Mouse (Mus musculus) ovary, postnatal 10 days (tissue): ENCODE measurements at regions not wholly inside any gene's neighbourhood (a gene's known extent, or its start where the extent isn't known, plus 50 kb on each side); places are given as distances from the start of the nearest gene placed in this dataset.

ENCODE experiments used
- DNase-seq: peaks from one replicate; pipeline ENCODE4 v3.0.0; 2022; ENCODE audit warnings: low spot score

DNA sequence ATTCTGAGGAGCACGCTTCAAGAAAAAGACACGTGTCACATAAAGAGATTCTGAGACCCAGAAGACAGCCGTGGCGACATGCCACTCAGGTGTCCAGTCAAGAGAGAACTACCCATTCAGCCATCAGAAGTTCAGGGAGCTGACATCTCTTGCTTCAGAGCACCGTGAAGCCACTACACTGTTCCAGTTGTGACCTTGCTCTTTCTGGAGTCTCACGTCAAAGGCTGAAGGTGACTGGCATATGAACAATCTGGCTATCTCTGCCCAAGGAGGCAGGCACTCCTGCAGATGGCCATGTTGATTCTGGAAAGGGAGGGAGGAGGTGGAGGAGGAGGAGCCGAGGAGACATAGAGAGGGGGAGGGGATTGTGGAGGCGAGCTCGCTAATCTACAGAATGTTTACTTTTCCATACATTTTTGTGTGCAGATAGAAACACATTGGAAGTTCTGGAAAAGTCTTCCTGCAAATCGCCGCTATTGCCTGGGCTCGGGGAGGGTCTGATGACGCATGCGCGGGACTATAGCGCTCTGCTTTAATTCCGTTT is 116.3 kb upstream of the Ctnnb1 start:
- no peak for DNase-seq

DNA sequence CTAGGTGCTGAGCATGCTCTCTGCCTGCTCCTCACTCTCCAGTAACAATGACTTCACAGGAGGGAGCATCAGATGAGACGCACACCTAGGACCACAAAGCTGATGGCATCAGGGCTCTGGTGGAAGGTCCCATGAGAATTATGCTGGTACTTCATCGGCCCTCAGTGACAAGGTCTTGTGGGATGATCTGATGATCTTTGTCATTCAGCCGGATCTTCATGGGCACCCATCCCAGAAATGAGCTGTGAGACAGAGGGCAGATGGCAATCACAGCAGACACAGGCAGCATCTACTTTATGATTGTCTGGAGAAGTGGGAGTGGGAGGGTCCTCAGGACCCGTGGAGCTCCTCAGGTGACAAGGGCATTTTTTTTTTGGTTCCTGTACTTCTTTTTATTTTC is 114.7 kb upstream of the Ctnnb1 start:
- no peak for DNase-seq

DNA sequence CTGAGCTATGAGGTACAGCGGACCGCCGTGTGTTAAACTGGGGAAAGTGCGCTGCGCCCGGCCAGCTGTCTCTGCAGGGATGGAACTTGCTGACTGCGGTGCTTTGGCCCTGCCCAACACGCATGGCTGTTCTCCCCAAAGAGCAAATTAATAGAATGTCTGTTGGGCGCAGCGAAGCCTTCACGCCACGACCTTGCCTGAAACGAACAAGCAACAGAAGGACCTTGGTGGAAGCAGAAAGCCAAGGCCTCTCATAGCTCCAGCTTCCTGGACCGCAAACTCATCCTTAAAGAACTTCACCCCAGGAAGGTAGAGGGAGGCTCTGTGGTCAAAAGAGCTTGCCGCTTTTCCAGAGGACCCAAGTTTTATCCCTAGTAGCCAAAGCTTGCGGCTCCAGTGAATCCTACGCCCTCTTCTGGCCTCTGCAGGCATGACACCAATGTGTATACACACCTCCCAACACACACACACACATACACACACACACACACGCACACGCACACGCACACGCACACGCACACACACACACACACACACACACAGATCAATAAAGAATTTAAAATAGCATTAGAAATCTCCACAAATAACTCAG is 110.2 kb upstream of the Ctnnb1 start:
- no peak for DNase-seq

DNA sequence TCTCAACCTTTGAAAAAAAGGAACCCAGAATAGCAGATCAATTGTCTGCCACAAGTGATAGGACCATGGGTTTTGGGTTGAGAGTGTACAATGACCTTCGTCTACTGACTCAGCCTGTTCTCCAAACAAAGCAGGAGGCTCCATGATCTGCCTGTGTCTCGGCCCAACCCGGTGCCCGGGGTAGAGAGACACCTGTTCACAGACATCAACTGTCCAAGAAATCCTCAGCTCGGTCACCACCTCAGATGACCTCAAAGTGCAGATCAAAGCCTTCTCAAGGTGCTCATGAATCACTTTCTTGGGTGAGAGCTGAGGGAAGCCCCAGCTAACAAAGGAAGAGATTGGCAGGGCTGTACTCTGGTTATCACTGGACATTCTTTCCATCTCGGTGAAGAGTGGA is 108.1 kb upstream of the Ctnnb1 start:
- DNase-seq: no peak

DNA sequence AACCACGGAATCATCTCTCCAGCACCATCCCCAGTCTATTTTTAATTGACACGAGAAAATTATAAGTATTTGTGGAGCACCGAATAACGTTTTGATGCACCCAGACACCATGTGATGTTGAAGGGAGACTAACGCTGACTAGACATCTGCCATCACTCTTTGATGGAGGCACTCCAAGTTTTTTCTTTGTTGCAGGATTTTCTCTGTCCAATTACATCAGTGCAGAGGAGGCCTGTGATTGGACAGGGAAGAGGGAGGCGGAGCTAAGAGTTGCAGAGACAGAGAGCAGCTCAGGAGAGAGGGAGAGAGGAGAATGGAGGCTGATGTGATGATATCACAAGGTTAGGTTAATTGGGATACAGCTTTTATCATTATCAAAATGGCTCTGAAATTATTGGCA is 105.6 kb upstream of the Ctnnb1 start:
- DNase-seq: no peak

DNA sequence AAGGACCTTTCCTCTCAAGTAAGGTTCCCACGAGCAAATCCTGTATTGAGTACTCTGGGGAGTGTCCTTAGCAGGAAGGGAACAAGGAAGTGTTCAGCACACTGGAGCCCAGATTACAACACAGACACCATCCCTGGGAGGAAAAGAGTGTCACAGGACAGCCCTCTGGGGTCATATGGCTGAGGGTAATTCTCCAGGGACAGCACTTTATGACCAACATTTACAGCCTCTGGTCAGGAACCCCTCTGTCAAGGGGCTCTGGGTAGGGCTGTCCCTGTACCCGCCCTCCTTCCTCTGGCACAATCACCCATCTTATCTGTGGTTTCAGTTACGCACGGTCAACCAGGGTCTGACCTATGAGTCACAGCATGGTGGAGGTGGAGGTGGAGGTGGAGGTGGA is 102.8 kb upstream of the Ctnnb1 start:
- DNase-seq: no peak

DNA sequence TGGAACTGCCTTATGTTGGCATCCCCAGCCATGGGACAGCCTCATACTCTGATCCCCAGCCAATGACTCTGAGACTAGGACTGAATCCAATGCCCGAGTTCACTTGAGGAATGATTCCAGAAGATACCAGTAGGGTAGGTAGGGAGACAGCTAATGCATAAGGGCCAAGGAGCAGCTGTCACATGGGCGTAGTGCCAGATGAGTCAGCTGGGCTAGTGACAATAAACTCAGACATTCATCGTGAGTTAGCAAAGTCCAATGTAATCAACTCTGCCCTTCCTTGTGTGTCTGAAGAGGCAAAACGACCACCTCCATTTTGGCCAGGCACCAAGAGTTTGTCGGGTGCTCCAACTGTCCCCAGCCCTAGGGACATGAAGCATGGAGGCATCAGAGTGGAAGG is 98.5 kb upstream of the Ctnnb1 start:
- no peak for DNase-seq

DNA sequence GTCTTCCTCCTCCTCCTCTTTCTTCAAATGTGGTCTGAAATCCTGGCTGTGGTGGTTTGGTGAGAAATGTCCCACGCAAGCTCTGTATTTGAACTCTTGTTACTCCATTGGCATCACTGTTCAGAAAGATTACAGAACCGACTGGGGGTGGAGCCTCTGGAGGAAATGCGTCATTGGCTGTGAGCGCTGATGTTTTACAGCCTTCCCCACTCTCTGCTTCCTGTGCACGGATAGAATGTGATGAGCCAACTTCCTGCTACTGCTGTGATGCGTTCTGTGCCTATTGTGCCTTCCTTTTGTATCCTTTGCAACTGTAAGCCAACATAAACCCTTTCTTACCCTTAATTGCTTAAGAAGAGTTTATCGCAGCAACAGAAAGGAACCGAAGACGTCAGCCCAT is 94.8 kb upstream of the Ctnnb1 start:
- DNase-seq: no peak

DNA sequence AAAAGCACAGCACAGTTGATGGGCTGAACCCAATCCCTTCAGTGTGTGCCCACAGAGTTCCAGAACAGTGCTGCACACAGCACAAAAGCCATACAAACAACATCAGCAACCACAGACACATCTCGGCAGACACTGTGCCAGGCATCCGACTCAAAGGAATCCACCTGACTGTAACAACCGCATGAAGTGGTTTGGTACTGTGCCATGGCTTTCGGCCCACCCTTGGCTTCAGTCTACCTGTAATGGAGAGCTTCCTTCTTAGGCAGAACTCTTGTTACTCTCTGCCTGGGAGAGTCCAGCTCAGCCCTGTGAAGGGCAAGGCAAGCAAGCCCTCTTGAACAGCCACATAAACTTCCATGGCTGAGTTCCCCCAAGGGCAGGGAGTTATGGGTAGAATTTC is 93.4 kb upstream of the Ctnnb1 start:
- no peak for DNase-seq

DNA sequence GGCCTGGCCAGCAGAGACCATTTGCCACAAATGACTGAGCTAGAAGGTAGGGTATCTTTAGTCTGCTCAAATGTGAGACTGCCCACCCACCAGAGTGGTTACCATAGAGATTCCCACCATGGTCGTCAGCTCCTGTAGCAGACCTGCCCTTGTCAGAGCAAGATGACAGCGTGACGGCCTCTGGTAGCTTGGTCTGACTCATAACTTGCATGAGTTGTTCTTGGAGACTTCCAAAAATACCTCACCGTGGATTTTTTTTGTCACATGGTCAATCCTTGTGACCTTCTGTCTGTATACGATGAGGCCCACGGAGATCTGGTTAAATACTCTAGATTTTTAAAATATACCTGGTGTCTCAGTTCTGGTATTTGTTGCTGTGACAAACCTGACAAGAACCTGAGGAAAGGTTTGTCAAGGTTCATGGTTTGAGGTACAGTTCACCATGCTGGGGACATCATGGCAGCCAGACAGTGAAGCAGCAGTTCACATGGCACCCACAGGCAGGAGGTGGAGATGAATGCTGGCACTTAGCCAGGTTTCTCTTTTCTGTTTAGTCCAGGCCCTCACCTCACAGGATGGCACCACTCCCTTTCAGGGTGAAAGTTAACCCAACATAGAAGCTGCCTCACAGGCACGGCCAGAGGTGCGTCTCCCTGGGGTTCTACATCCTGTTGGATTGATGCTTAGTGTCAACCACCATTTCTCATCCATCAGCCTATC is 91.4 kb upstream of the Ctnnb1 start:
- no peak for DNase-seq

DNA sequence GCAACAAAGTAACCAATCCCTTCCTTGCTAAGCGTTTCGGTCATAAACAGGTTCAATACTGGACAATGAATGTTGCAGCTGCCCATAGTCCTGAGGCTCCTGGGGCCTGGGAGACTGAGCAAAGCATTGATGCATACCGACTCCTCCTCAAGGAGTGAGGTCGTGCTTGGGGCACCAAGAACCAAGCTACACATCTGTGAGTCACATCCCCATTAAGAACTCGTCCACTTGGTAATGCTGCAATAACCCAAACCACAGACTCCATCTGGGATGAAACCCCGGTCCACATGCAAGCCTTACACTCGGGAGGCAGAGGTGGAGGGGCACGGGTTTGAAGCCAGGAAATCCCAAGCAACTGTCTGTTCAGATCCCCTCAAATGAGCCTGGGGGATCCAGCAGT is 85.3 kb upstream of the Ctnnb1 start:
- no peak for DNase-seq

DNA sequence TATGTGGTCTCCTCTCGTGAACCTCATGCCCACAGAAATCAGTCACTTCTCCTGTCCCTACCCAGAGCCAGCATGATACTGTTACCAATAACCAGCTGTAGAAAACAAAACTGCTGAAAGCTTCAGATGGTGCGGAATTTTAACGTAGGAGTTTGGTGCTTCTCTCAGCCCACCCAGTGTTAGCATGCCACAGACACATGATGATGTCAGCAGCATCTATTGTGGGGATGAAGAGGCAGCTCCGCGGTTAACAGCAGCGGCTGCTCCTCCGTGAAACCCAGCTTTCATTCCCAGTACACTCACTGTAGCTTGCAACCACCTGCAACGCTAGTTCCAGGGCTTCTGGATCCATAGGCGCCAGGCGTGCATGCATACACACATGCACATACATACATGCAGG is 83.5 kb upstream of the Ctnnb1 start:
- DNase-seq: no peak

DNA sequence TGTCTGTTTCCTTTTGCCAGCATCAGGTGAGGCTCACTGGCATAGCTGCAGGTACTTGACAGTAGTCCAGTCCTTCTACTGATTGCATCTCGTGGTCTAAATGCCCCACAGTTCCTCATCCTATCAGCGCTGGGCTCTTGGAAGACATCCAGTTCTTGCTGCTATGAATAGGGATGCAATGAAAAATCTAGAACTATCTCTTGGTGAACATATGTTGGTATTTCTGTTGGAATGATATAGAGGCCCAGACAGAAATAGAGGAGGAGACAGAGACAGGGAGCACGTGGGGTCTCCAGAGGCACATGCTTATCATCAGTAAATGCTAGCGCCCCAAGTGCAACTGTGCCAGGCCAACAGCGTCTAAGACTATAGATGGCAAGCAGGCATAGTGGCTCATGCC is 81.4 kb upstream of the Ctnnb1 start:
- DNase-seq: no peak

DNA sequence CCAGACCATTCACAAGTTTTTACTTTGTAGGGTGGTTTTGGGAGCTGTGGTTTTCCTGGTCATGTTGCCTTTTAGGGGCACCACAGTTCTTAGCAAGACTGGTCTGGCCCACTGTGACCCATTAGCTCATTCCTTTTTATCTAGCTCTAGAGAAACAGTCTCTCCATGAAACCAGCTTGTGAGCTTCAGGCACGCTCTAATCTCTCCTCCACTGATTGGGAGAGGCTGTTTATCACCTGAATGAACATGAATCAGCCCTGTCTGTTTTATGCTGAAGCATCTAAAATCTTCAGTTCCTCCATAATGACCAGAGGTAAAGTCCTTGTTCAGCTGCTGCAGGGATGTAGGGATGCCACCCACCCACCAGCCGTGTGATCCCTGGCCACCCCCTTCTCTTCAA is 80.1 kb upstream of the Ctnnb1 start:
- DNase-seq: no peak

DNA sequence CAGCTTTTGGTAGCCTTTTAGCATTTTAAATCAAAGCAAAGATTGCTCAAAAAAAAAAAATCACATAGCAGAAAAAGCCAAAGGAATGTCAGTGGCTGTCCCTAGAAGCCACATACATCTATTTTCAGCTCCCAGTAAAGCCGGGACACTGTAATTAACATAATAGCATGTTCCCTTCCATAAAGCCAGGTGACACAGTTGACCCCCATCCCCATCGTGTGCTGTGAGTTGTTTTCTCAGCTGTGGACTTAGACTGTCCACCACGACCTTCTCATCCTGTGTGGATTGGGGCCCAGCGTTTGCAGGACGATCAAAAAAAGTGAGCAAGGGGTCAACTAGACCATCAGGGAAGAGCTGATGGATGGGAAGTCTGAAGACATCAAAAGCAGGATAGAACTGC is 78.9 kb upstream of the Ctnnb1 start:
- no peak for DNase-seq

DNA sequence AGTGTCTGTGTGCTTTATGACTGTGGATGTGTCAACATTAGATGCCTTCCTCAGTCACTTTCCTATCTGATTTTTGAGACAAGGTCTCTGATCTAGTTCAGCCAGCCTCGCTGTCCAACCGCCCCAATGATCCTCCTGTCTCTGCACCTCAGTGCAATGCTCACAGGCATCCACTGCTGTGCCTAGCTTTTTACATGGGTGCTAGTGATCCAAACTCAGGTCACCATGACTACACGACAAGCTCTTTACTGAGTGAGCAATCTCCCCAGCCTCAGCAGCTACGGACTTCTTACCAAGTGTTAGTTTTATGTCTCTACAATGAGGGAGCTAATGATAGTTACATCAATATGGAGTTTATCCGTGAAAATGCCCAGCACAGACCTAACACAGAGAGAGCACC is 77.1 kb upstream of the Ctnnb1 start:
- no peak for DNase-seq

DNA sequence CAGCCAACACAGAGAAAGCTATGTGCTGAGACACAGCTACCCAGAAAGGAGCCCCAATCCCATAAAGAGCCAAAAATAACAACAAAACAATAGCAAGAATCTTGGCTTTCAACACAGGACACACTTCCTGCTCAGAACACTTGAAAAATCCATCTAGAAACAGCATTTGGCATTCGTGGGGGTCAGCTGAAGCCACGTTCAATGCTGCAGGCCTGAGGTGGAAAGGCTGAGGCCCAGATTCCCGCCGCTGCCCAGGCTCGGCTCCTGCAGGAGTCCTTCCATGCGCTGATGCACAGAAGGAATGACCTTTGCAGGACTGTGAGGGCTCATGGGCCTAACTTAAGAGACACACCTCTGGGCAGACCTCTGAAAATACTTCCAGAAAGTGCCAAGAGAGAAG is 76.4 kb upstream of the Ctnnb1 start:
- DNase-seq: no peak

DNA sequence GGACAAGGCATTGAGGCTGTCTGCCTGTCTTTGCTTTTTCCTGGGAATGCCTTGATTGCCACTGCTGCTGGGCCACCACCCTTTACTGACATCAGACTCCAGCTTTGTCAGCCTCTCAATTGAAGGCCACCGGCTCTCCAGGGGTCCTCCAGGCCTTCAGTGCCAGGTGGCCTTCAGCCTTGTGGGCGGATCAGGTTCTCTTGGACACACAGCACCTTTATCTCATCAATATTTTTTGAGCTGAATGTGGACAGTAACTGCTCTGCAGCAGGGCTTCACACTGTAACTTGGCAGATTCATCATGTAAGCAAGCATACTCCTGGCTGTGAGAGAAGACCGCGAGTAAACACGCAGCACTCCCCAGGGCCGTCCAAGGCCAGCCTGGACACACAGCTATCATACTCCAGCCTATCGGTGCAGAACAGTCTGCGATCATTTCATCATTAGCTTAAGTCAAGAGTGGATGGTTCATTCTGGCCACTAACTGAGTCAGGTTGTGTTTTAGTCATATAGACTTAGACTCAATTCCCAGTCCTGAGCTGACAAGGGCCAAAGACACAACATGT is 75.9 kb upstream of the Ctnnb1 start:
- no peak for DNase-seq

DNA sequence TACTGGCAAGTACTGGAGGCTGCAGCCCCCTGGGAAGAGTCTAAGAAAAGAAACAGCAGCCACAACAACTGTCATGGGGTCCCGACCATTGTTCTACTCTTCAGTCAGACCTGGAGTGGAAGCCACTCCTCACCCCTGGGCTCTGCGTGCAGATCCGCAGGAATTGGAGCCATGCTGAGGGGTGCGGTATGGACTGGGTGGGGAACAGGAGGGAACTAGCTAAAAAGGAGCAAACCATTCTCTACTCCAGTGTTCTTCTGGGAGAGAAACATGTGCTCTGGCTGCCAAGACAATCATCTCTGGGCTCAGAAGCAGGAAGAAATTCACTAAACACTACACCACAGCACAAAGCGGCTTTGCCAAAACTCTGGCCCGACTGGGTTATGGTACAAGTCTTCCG is 74.7 kb upstream of the Ctnnb1 start:
- no peak for DNase-seq

DNA sequence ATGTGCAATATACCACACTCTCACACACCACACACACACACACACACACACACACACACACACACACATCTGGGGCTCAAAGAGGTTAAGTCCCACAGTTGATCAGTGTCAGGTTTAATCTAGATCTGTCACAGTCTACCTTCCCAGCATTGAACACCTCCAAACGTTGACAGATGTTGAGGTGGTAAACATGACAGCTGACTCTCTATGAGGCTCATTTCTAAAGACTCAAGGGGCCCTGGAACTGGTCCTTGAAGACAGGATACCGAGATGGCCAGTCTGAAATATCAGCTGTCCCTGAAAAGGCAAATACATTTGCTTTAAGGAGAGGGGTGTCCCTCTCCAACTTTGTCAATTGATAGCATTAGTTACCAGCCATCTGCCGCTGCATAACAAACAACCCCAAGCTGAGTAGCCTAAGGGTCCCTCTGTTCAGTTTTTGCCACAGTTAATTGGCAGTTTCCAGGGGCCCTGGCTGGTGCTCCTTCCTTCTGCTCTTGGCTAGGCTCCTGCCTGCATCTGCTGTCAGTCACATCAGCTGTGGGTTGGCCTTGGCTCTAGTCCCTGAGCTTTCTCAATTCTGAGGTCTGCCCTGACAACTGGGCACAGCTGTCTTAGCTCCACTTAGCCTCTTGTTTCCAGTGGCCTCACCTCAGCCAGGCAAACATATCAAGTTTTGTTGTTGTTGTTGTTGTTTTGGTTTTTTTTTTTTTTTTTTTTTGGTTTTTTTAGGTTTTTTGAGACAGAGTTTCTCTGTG is 73.5 kb upstream of the Ctnnb1 start:
- no peak for DNase-seq

DNA sequence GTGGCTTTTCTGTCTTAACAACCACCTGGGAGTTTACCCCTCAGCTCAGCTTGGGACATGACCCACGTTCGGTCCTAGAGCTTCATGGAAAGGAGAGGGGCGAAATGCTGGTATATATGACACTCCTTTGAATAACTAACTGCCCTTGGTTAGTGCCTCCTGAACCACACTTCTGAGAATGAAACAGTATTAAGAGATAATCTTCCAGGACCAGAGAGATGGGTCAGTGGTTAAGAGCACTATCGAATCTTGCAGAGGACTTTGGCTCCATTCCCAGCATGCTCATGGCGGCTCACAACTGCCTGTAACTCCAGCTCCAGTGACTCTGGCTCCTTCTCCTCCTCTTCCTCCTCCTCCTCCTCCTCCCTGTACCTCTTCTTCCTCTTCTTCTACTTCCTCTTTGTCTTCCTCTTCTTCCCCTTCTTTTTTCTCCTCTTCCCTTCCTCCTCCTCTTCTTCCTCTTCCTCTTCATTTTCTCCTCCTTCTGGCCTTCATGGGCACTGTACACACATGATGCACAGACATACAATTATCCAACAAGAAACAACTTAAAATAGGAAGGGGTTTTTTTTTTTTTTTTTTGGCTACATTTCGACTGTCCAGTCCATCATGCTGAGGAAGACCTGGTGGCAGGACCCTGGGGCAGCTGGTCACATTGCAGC is 71.0 kb upstream of the Ctnnb1 start:
- no peak for DNase-seq

DNA sequence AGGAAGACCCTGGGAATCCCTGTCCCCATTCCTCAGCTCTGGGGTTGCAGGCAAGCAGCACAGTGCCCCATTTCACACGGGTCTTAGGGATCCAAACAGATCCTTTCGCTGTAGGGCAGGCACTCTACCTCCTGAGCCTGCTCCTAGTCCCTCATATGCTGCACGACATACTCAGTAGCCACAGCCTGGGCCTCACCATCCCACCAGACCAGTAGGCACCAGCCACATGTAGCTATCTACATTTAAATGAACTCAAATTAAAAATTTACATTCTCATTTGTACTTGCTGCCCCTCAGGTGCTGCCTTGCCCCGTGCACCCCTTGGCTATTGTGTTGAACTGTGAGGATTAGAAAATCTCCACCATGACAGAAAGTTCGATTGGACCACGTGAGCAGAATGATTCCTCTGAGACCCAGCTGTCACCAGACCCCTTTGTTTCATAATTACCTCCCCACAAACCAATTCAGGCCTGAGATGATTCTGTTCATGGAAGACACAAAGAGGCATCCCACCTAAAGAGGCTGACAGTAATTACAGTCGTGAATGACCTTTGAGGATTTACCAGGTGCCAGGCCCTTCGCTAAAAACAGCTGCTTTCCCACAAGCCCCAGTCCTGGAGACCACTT is 67.9 kb upstream of the Ctnnb1 start:
- DNase-seq: no peak
